Mouse (Mus musculus) limb, embryonic 10.5 days (tissue): ENCODE results near the gene Chpf2. TPM values are rescaled to one million over a fixed set of nuclear protein-coding genes. Genes with fewer than 3 reads are reported as not detected.

Experiments used
- DNase-seq: peaks from one replicate; pipeline ENCODE4 v3.0.0-alpha.2; 2017; ENCODE audit warnings: low spot score
- H3K27ac ChIP-seq: fragments of 300-500 bp; sonication (generic); 2 replicates; pipeline ENCODE4 v1.5.1; 2016; ENCODE audit warnings: mild to moderate bottlenecking
- H3K27me3 ChIP-seq: fragments of 300-500 bp; sonication (generic); 2 replicates; pipeline ENCODE4 v1.6.1; 2016; ENCODE audit warnings: low read depth, mild to moderate bottlenecking; ENCODE audit not compliant: poor library complexity, severe bottlenecking
- H3K36me3 ChIP-seq: fragments of 300-500 bp; sonication (generic); 2 replicates; pipeline ENCODE4 v1.6.1; 2016; ENCODE audit warnings: mild to moderate bottlenecking, moderate library complexity
- H3K4me1 ChIP-seq: fragments of 300-500 bp; sonication (generic); 2 replicates; pipeline ENCODE4 v1.6.1; 2016
- H3K4me3 ChIP-seq: fragments of 300-500 bp; sonication (generic); 2 replicates; pipeline ENCODE4 v1.5.1; 2016; ENCODE audit warnings: mild to moderate bottlenecking, moderate library complexity
- H3K9me3 ChIP-seq: fragments of 300-500 bp; sonication (generic); replicated peaks from 2 replicates; pipeline ENCODE4 v1.6.1; 2016; ENCODE audit warnings: mild to moderate bottlenecking
- WGBS: fragments of 180-500 bp; shearing (Covaris S2); methylation state at CpG from one replicate; pipeline ENCODE4 v1.1.7; 2016; 5-methylcytosine and 5-hydroxymethylcytosine counted together
- polyA plus RNA-seq: library from polyadenylated mRNA; unstranded; fragments of >200 nt; fragmentation: Nextera tagmentation; extraction: Ambion mirVana; gene quantifications from 2 replicates; pipeline ENCODE4 v1.2.1, GENCODE M21; 2016

Gene Chpf2
- polyA plus RNA-seq, 1 experiment from 2014 or later = 19.0 TPM

DNA sequence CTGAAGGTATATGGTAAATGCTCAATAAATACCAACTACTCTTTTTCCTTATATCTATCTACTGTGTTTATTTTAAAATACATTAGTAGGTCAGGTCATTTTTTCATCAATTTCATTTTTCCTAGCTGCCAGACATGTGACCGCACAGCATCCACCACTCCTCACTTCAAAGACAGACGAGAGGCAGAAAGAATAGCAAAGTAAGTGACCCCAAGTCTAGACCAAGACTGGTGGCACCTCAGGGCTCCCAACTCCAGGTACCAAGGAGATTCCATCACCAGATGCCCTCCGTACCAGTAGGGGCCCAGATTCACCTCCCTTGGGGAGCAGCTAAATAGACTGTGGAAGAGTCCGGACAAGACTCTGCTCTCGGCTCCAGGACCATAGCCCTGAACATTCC lies 7.8 kb downstream of the Chpf2 start:
- H3K27ac ChIP-seq = no peak overlapping the region
- DNase-seq = no peak
- no peaks in the 10 kb centered on the region for H3K9me3 ChIP-seq
- 97% methylated on average over 5 of the region's 5 CpGs for WGBS
- peaks cover 70% of the 10 kb centered on the region for H3K27me3 ChIP-seq
- peaks cover 57% of the 10 kb centered on the region for H3K4me1 ChIP-seq
- H3K36me3 ChIP-seq = peaks cover 65% of the 10 kb centered on the region
- no peak overlapping the region for H3K4me3 ChIP-seq

DNA sequence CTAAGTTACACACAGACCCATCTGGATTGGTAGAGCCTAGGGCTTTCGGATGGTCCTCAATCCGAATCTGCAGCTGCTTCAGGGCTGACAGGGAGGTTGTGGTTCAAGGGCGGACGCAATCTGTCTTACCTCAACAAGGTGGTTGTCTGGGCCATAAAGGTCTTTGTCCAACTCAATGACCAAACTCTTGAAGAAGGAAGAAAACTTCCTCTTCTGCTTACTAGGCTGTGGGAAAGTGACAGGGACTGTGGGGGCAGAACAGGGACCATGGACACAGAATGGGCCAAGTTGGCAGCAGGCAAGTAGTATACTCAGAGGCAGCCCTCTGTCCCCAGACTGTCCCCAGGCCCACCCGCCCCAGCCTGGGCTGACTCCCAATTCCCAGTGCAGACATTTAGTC lies 8.7 kb downstream of the Chpf2 start:
- Histone ChIP-seq H3K9me3 (no peaks in the 10 kb centered on the region), H3K27me3 (peaks cover 79% of the 10 kb centered on the region), H3K36me3 (peaks cover 56% of the 10 kb centered on the region), H3K4me1 (peaks cover 62% of the 10 kb centered on the region), H3K4me3 (no peak overlapping the region), H3K27ac (no peak overlapping the region)
- DNase-seq = no peak
- WGBS = 95% methylated on average over 5 of the region's 5 CpGs

DNA sequence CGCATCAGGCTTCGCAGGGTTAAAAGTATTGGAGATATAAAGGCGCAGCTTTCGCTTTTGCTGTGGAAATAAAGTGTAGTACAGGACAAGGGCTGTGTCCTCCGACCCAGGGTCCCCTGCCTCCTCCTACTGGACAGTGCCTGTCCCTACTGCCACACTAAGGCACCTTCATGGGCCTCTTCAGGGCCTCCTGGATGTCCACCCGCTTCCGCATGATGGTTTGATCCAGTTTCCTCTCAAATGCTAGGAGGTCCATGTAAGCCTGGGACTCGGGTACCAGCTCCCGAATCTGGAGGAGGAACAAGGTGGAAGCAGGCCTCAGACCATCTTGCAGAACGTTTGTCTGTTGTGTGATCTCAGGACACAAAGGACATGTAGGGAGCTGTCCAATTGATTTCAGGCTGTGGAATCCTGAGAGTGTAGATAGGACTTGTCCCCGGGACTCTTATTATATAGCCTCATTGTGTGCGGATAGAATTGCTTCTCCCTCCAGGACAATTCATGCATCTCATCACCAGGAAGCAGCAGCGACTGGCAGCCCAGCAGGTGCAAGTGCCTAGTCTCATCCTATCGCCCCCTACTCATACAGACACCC lies 9.3 kb downstream of the Chpf2 start:
- no peak overlapping the region for H3K27ac ChIP-seq
- WGBS = 71% methylated on average over 14 of the region's 14 CpGs
- DNase-seq = no peak
- peaks cover 66% of the 10 kb centered on the region for H3K4me1 ChIP-seq
- H3K9me3 ChIP-seq = no peaks in the 10 kb centered on the region
- peaks cover 85% of the 10 kb centered on the region for H3K27me3 ChIP-seq
- H3K36me3 ChIP-seq = peaks cover 51% of the 10 kb centered on the region
- H3K4me3 ChIP-seq = no peak overlapping the region

DNA sequence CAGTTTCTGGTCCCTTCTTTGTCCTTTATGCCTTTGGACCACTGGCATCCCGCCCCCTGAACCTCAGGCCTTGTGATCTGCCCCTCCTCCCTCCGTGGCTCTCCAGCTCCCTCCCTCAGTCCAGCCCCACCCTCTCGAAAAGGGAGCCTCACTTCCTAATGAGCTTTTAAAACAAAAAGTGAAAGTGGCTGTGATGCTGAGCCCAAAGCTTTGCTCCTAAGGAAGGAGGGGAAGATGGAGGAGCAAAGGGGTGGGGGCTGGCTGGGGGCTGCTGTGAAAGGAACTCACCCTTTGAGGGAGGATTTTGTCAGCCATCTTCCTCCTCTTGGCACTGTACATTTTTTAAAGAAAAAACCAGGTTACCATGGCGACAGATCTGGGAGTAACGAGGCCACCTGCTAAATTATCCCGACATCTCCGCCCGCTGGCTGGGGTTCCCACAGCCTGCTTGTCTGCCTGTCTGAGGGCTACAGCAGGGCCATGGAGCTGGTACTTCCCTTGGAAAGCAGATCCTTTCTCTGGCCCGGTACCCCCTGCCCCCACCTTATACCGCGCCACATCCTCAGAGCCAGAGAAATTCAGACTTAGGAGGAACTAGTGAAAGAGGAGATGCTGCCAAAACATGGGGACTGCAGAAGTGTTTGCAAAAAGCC lies 10.1 kb downstream of the Chpf2 start:
- Histone ChIP-seq H3K4me3 (0 out of 2 replicates have a peak overlapping the region, but pooled peaks have one; percentile 15), H3K9me3 (no peaks in the 10 kb centered on the region), H3K36me3 (peaks cover 43% of the 10 kb centered on the region), H3K4me1 (peaks cover 66% of the 10 kb centered on the region), H3K27me3 (peaks cover 83% of the 10 kb centered on the region), H3K27ac (no peak overlapping the region; the same call in 1 of the 2 replicates)
- 24% methylated on average over 11 of the region's 11 CpGs for WGBS
- no peak for DNase-seq

DNA sequence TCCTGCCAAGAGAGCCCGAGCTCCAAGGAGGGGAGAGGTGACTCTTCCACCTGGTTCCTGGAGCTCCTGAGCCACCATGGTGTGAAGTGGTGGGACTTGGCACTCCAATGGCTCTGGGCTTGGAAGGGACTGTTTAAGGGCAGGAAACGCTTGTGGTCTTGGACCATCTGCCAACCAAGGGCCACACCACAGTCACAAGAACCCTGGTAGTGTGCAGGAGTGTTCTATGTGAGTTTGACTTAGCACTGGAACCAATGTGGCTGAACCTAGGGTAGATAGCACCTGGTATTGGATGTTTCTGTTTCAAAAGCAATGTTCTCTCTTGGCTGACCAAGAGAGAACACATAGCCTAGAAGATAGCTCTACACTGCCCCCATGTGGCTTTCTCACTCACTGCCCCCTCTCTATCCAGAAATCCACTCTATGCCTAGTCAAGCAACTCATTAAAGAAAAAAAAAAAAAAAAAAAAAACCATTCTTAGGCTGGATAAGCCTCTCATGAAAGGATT lies 10.7 kb downstream of the Chpf2 start:
- DNase-seq = peak; percentile 77
- Histone ChIP-seq H3K27ac (no peak overlapping the region; the same call in 1 of the 2 replicates), H3K4me3 (0 out of 2 replicates have a peak overlapping the region, but pooled peaks have one; percentile 15), H3K4me1 (peaks cover 67% of the 10 kb centered on the region), H3K9me3 (no peaks in the 10 kb centered on the region), H3K27me3 (peaks cover 77% of the 10 kb centered on the region), H3K36me3 (peaks cover 37% of the 10 kb centered on the region)
- WGBS = 55% methylated on average over 2 of the region's 2 CpGs

DNA sequence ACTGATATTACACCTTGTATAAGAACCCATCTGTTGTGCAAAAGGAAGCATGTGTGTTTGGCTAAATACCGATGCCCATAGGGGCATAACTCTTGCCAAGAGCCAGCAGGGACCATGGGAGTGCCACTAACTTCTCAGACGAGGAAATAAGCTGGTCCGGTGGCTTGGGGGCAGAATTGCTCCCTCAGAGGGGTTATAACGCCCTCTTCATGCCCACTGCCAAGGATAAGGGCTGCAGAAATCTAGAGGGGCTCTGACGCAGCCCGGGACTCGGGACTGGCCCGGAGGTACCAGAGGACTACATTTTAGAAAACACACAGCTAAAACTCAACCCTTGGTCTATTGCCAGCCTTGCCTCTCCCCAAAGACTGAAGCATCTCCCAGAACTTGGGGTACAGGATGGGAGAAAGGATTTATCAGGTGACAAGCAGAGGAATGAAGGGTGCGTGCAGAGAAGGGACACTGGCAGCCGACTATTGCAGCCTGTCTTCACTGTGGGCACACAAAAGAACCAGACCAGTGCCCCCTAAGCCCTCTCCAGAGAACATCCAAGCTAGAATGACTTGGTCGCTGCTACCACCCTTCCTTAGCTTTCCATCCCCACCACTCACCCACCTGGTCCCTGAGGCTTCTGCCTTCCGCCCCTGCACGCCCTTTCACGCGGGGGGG lies 11.5 kb downstream of the Chpf2 start:
- H3K9me3 ChIP-seq = no peaks in the 10 kb centered on the region
- DNase-seq = no peak
- WGBS = 26% methylated on average over 15 of the region's 15 CpGs
- H3K27ac ChIP-seq = peak overlapping the region; percentile 83
- H3K27me3 ChIP-seq = peaks cover 69% of the 10 kb centered on the region
- H3K36me3 ChIP-seq = peaks cover 29% of the 10 kb centered on the region
- H3K4me1 ChIP-seq = peaks cover 68% of the 10 kb centered on the region
- H3K4me3 ChIP-seq = peak overlapping the region; percentile 61

DNA sequence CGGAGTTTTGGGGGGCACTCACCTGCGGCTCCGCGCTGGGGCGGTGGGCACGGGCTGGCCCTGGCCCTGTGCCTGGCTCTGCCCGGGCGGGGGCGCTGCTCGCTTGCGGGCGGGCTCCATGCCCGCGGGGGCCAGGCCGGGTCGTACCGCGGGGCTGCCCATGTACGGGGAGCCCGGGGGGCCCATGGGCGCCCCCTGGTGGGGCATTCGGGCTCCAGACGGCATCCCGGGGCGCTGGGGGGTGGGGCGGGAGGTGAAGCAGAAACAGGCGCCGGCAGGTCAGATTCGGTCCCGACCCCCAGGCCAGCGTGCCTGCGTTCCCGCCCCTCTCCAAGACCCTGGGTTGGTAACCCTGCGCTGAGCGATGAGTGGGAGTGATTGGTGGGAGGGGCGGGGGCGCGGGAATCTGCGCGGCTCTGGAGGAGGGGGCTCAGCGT lies 12.0 kb downstream of the Chpf2 start:
- Histone ChIP-seq H3K9me3 (no peaks in the 10 kb centered on the region), H3K4me3 (peak overlapping the region; percentile 61), H3K4me1 (peaks cover 71% of the 10 kb centered on the region), H3K27me3 (peaks cover 63% of the 10 kb centered on the region), H3K27ac (peak overlapping the region; percentile 83), H3K36me3 (peaks cover 24% of the 10 kb centered on the region)
- under 1% methylated on average over 41 of the region's 41 CpGs for WGBS
- DNase-seq = peak; percentile 85

DNA sequence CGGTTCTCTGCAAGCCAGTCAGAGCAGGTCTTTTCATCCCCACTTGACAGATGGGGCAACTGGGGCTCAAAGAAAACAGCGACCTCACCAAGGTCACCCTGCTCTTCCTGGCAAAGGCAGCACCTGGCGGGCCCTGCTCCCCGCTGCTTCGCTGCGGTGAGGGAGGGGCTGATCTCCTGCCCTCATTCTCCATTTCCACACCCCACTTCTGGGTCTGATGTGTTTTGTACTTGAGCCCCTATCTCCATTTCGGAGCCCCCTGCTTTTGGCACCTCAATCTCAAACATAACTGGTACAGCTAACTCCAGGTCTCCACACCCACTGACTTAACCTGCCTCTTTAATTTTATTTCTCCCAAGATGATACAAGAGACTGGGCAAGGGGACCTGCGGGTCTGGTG lies 12.6 kb downstream of the Chpf2 start:
- peaks cover 74% of the 10 kb centered on the region for H3K4me1 ChIP-seq
- no peak for DNase-seq
- peaks cover 18% of the 10 kb centered on the region for H3K36me3 ChIP-seq
- WGBS = 11% methylated on average over 8 of the region's 8 CpGs
- H3K9me3 ChIP-seq = no peaks in the 10 kb centered on the region
- H3K4me3 ChIP-seq = peak overlapping the region; percentile 61
- peak overlapping the region; percentile 83; the same call in 1 of the 2 replicates for H3K27ac ChIP-seq
- peaks cover 59% of the 10 kb centered on the region for H3K27me3 ChIP-seq

DNA sequence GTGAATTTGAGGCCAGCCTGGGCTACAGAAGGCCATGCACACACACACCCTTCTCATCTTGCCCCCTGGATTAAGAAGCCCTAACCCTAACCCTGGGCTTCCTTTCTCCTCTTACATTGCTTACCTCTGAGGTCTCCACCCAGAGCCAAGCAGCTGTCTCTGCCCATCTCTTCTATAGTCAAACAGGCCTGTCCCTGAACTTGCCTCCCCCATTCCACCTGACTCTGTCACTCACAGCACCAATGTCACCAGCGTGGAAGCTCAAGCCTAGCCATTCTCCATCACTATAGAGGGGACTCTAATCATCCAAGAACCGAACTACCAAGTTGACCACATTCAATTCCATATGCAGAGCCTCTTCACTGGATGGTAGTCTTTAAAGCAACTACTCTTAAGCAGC lies 13.7 kb downstream of the Chpf2 start:
- H3K4me3 ChIP-seq = peak overlapping the region; percentile 65
- H3K9me3 ChIP-seq = no peaks in the 10 kb centered on the region
- WGBS = 69% methylated on average over 2 of the region's 2 CpGs
- H3K36me3 ChIP-seq = peaks cover 7% of the 10 kb centered on the region
- H3K27me3 ChIP-seq = peaks cover 55% of the 10 kb centered on the region
- H3K4me1 ChIP-seq = peaks cover 85% of the 10 kb centered on the region
- no peak for DNase-seq
- H3K27ac ChIP-seq = no peak overlapping the region

DNA sequence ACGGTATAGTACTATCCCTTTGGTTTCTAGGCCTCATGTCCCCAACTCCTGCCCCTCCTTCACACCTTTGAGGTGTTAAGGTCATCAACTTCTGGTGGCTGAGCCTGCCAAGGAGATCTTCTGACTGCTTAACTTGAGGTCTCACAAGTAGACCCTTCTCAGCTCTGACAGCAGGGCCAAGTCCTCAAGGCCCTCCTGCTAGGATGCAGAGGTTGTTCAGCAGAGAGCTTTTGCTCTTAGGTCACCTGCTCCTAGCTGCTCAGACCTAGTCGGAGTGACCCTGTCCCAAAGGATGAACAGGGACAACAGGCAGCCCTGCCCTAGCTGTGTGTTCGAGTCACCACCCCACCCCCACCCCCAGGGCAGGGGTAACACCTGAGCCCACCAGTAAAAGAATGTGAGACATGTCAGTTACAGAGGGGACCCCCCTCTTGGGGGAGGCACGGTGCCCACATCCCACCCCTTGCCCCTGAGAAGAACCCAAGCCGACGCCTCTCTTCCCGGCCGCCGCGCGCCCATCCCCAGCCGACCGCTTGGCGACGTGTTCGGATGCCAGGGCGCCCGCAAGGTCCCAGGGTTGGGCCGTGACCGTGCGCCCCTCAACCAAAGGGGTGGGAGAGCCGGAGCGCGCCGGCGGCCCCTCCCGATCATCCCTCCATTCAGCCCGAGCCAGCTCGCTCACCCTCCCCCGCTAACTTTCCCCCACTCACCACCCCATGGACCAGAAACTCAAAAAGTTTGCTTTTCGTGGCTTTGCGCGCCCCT lies 14.7 kb downstream of the Chpf2 start:
- no peaks in the 10 kb centered on the region for H3K36me3 ChIP-seq
- WGBS = under 1% methylated on average over 33 of the region's 33 CpGs
- peaks cover 47% of the 10 kb centered on the region for H3K27me3 ChIP-seq
- peak; percentile 67 for DNase-seq
- H3K27ac ChIP-seq = peak overlapping the region; percentile 97
- peaks cover 94% of the 10 kb centered on the region for H3K4me1 ChIP-seq
- no peaks in the 10 kb centered on the region for H3K9me3 ChIP-seq
- peak overlapping the region; percentile 65 for H3K4me3 ChIP-seq

DNA sequence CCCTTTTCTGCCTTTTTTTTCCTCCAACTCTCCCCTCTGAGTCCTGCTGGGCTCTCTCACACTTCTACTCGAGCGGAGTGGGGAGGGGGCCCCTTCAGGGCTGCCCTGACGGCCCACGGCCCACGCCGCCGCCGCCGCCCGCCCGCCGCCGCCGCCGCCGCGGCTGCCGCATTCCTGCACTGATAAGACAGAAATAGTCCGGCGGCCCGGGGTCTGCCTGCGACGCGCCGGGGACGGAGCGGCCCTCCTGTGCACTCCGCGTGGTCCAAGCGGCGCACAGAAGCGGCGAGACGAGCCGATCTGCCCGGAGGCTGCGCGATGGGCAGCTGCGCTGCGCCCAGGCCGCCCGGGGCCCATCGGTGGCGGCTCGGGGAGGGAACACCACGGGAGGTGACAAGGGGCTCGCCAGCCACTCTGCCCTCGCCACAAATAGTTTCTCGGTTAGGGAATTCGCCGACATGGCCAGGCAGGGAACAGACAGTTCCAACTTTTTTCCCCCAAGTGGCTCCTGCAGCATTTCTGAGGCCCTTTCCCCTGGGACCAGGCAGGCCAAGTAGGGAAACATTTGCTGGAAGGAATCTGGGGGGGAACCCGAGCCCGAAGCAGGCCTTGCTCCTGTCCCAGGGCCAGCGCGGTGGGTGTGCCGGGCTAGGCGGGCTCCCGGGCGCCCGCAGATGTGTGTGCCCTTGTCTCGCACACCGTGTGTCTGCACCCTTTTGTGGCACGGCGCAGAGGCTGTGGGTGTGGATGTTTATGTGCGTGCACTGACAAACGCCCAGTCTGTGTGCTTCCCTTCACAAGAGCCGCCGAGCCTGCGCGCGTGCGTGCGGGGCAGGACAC lies 15.6 kb downstream of the Chpf2 start:
- Histone ChIP-seq H3K4me3 (peak overlapping the region; percentile 65), H3K36me3 (no peaks in the 10 kb centered on the region), H3K27me3 (peaks cover 40% of the 10 kb centered on the region), H3K9me3 (no peaks in the 10 kb centered on the region), H3K4me1 (peaks cover 94% of the 10 kb centered on the region), H3K27ac (peak overlapping the region; percentile 97)
- WGBS = under 1% methylated on average over 73 of the region's 73 CpGs
- peak; percentile 84 for DNase-seq
